Mouse (Mus musculus) embryonic fibroblast, embryonic 13.5 days (primary cell): ENCODE data around the gene Fam198b. TPM values are rescaled to one million over a fixed set of nuclear protein-coding genes. Genes with fewer than 3 reads are reported as not detected.
A peak's percentile ranks its signal among the peaks of the same experiment; 100 is the strongest.

Source experiments
- H3K27ac ChIP-seq: 2 replicates; pipeline ENCODE4 v1.5.1; 2012; ENCODE audit warnings: low read length, control low read depth, inconsistent platforms; ENCODE audit not compliant: insufficient read depth
- H3K4me1 ChIP-seq: 2 replicates; pipeline ENCODE4 v1.6.1; 2011; ENCODE audit warnings: low read length; ENCODE audit not compliant: control insufficient read depth, insufficient read depth
- H3K4me3 ChIP-seq: 2 replicates; pipeline ENCODE4 v1.5.1; 2011; ENCODE audit warnings: mild to moderate bottlenecking, control low read depth, low read length; ENCODE audit not compliant: insufficient read depth
- CTCF ChIP-seq: IDR thresholded peaks from 2 replicates; pipeline ENCODE4 v1.5.1; 2011; ENCODE audit warnings: mild to moderate bottlenecking, control low read depth, low read length, moderate library complexity, borderline replicate concordance; ENCODE audit not compliant: insufficient read depth
- POLR2A ChIP-seq: IDR thresholded peaks from 2 replicates; pipeline ENCODE4 v1.6.1; 2011; ENCODE audit warnings: low read depth, mild to moderate bottlenecking, control low read depth, low read length, moderate library complexity
- polyA plus RNA-seq: library from polyadenylated mRNA; stranded (reverse); fragments of >200 nt; gene quantifications from 2 replicates; pipeline ENCODE4 v1.2.4, GENCODE M21; 2011; ENCODE audit warnings: low read depth; ENCODE audit not compliant: missing spikeins, insufficient read length

Gene Fam198b
- polyA plus RNA-seq, 1 experiment, result 188 TPM

- Histone ChIP-seq H3K4me3 (no peak overlapping the region), H3K27ac (no peak overlapping the region; the same call in 1 of the 2 replicates), H3K4me1 (peaks cover 18% of the 10 kb centered on the region)
- no peak for TF ChIP-seq CTCF
- TF ChIP-seq POLR2A, result no peak
Observed at GRCm38 (mm10) chr3:79910375-79911141, 26.2 kb downstream of the Fam198b start.

DNA sequence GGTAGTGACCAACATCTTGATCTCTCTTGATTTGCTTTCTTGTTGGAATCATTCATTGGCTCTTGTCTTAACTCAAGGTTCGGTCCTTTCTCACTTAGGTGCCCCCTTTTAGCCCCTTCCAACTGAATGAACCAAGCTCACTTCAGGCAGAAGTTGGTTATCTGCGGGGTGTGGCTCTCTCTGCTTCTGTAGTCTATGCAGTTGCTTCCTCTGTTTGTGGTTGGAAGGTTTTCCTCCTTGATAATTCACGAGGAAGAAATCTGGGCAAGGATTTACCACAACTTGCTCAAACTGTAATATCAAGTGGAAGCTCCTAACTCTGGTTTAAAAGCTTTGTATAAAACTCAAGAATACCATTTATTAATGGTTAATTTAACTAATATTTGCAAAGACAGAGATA lies 26.8 kb downstream of the Fam198b start:
- Histone ChIP-seq H3K4me1 (peaks cover 18% of the 10 kb centered on the region), H3K4me3 (no peak overlapping the region), H3K27ac (peak overlapping the region; percentile 7; the same call in 1 of the 2 replicates)
- TF ChIP-seq CTCF (no peak), POLR2A (no peak)

- Histone ChIP-seq H3K4me3 (no peak overlapping the region), H3K27ac (peak overlapping the region; percentile 32; the same call in 1 of the 2 replicates), H3K4me1 (no peaks in the 10 kb centered on the region; the same call in 1 of the 2 replicates)
- no peak for TF ChIP-seq POLR2A
- TF ChIP-seq CTCF, result no peak
Observed at GRCm38 (mm10) chr3:79914012-79914411, 29.7 kb downstream of the Fam198b start.

DNA sequence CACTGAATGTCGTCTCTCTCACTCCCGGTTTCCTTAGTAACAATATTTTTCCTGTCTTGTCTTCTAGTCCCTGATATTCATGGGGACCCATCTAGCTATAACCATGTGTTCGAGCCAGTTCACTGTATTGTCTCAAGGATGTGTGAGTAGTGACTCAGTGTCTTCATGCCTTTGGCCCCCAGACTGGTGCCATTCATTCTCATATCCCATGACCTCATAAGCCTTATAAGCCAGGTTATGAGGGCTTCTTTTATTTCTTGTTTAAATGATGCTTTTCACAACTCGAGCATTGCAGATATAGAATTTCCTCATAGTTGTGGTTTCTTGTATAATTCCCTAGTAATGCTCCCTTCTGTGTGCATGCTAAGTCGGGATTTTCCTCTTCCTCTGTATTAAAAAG lies 31.9 kb downstream of the Fam198b start:
- TF ChIP-seq POLR2A (no peak), CTCF (no peak)
- peak overlapping the region; percentile 39; the same call in 1 of the 2 replicates for H3K27ac ChIP-seq
- peaks cover 3% of the 10 kb centered on the region; the same call in 1 of the 2 replicates for H3K4me1 ChIP-seq
- H3K4me3 ChIP-seq, result no peak overlapping the region

DNA sequence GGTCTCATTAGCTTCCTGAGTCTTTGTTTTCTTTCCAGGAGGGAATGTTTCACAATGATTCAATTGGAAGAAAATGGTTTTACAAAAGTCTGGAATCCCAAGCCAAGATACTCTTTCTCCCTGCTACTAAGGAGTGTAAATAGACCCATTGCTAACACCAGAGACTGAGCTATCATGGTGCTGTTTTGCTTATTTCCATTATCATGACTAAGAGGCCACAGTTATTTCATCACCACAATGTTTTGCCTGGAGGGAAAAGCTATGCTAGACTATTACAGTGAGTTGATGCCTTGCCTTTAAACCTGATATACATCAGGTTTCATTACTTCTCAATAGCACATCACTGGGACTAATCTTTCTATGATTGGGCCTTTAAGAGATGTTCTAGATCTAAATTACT lies 34.4 kb downstream of the Fam198b start:
- H3K4me1 ChIP-seq, result peaks cover 3% of the 10 kb centered on the region; the same call in 1 of the 2 replicates
- TF ChIP-seq CTCF, result no peak
- no peak for TF ChIP-seq POLR2A
- no peak overlapping the region for H3K4me3 ChIP-seq
- H3K27ac ChIP-seq, result peak overlapping the region; percentile 65

GRCm38 (mm10) chr3:79925950-79926697 lies 41.8 kb downstream of the Fam198b start:
- peak overlapping the region; percentile 99 for H3K27ac ChIP-seq
- peaks cover 16% of the 10 kb centered on the region for H3K4me1 ChIP-seq
- TF ChIP-seq CTCF (no peak), POLR2A (no peak)
- no peak overlapping the region for H3K4me3 ChIP-seq

DNA sequence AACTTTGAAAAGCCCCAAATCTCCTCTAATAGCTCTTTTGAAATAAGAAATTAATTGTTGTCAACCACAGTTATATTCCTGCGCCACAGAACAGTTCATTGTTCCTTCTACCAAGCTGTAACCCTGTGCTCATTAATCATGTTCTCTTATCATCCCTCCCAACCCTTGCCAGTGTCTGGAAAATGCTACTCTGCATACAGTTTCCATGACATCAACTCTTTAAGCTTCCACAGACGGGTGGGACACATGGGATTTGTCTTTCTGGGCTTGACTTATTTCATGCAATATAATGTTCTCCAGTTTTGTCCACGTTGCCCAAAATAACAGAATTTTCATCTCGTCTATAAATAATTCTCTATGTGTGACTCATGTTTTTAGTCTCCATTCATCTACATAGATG lies 42.7 kb downstream of the Fam198b start:
- Histone ChIP-seq H3K4me3 (no peak overlapping the region), H3K27ac (peak overlapping the region; percentile 91), H3K4me1 (peaks cover 16% of the 10 kb centered on the region)
- TF ChIP-seq POLR2A (no peak), CTCF (no peak)

DNA sequence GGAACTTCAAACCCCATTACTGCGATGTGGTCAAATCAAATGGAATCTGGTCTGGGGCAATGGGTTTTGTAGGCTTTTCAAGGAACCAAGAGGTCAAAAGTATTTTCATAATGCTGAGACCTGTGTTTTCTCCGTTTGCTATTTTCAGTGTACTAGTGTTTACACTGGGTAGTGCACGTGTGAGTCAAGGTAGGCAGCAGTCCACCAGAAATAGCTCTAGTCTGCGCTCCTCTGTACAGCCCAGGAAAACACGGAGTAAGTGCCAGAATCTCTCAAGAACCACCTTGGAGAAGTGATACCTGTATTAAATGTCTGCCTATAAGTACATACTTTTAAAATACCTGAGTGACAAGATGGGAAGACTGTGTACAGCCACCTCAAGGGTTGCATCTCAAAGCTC lies 44.1 kb downstream of the Fam198b start:
- TF ChIP-seq CTCF (no peak), POLR2A (no peak)
- Histone ChIP-seq H3K27ac (peak overlapping the region; percentile 51; the same call in 1 of the 2 replicates), H3K4me3 (no peak overlapping the region), H3K4me1 (peaks cover 16% of the 10 kb centered on the region)

DNA sequence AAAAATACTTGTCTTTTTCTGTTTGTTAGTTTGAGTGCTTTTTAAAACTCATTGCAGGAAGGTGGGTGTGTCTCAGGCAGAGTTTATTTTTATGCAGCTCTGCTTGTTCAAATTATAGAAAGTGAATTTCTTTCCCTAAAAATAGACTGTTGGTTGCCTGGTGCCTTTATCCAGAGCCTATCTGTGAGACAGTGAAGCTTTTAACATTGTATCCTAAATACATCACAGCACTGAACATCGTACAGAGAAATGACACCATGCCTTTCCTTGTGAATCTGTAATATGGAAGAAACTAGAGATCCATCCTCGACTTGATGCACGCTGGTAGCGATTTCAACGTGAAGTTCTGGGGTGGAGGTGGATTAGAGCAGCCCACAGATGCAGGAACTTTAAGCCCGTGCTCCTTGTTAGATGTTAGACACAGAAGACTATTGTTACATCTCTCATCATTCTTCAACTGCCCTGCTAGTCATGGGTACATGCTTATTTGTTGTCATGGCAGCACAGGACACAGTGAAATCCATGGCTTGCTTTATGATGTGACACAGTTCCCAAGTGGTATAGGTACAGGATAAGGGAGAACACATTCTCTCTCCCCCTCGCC lies 45.9 kb downstream of the Fam198b start:
- TF ChIP-seq POLR2A (no peak), CTCF (no peak)
- H3K27ac ChIP-seq, result peak overlapping the region; percentile 77
- H3K4me1 ChIP-seq, result peaks cover 24% of the 10 kb centered on the region
- no peak overlapping the region for H3K4me3 ChIP-seq

- Histone ChIP-seq H3K4me1 (peaks cover 13% of the 10 kb centered on the region), H3K4me3 (no peak overlapping the region), H3K27ac (peak overlapping the region; percentile 99)
- TF ChIP-seq POLR2A (peak; percentile 14; the same call in 1 of the 2 replicates), CTCF (no peak)
Observed at GRCm38 (mm10) chr3:79936213-79936612, 51.9 kb downstream of the Fam198b start.
